Mouse (Mus musculus) kidney, embryonic 15.5 days (tissue): ENCODE measurements around the gene Slc22a23. TPM values are rescaled to one million over a fixed set of nuclear protein-coding genes. Genes with fewer than 3 reads are reported as not detected.

Experiments used
- ATAC-seq: fragments of 200-750 bp; cut with Nextera tagmentation; replicated peaks from 2 replicates; pipeline ENCODE4 v1.8.0; 2017; ENCODE audit warnings: moderate TSS enrichment; ENCODE audit not compliant: low FRiP score
- H3K27ac ChIP-seq: fragments of 300-500 bp; sonication (generic); 2 replicates; pipeline ENCODE4 v1.5.1; 2015; ENCODE audit warnings: mild to moderate bottlenecking, inconsistent platforms
- H3K27me3 ChIP-seq: fragments of 300-500 bp; sonication (generic); 2 replicates; pipeline ENCODE4 v1.6.1; 2015; ENCODE audit warnings: inconsistent platforms
- H3K36me3 ChIP-seq: fragments of 300-500 bp; sonication (generic); 2 replicates; pipeline ENCODE4 v1.6.1; 2015; ENCODE audit warnings: inconsistent platforms
- H3K4me1 ChIP-seq: fragments of 300-500 bp; sonication (generic); 2 replicates; pipeline ENCODE4 v1.6.1; 2015; ENCODE audit warnings: inconsistent platforms
- H3K4me2 ChIP-seq: fragments of 300-500 bp; sonication (generic); 2 replicates; pipeline ENCODE4 v1.6.1; 2015; ENCODE audit warnings: moderate library complexity, mild to moderate bottlenecking, inconsistent platforms
- H3K4me3 ChIP-seq: fragments of 300-500 bp; sonication (generic); replicated peaks from 2 replicates; pipeline ENCODE4 v1.5.1; 2015; ENCODE audit warnings: mild to moderate bottlenecking, inconsistent platforms
- H3K9ac ChIP-seq: fragments of 300-500 bp; sonication (generic); 2 replicates; pipeline ENCODE4 v1.6.1; 2015; ENCODE audit warnings: mild to moderate bottlenecking, inconsistent platforms
- H3K9me3 ChIP-seq: fragments of 300-500 bp; sonication (generic); replicated peaks from 2 replicates; pipeline ENCODE4 v1.6.1; 2016; ENCODE audit warnings: inconsistent platforms
- WGBS: fragments of 180-500 bp; shearing (Covaris S2); methylation state at CpG from one replicate; pipeline ENCODE4 v1.1.7; 2015; ENCODE audit warnings: mixed read lengths; 5-methylcytosine and 5-hydroxymethylcytosine counted together
- polyA plus RNA-seq: library from polyadenylated mRNA; unstranded; fragments of >200 nt; fragmentation: Nextera tagmentation; extraction: Ambion mirVana; gene quantifications from 2 replicates; pipeline ENCODE4 v1.2.1, GENCODE M21; 2015

Slc22a23 gene
- polyA plus RNA-seq, 1 experiment from 2014 or later = 2.4 TPM

DNA sequence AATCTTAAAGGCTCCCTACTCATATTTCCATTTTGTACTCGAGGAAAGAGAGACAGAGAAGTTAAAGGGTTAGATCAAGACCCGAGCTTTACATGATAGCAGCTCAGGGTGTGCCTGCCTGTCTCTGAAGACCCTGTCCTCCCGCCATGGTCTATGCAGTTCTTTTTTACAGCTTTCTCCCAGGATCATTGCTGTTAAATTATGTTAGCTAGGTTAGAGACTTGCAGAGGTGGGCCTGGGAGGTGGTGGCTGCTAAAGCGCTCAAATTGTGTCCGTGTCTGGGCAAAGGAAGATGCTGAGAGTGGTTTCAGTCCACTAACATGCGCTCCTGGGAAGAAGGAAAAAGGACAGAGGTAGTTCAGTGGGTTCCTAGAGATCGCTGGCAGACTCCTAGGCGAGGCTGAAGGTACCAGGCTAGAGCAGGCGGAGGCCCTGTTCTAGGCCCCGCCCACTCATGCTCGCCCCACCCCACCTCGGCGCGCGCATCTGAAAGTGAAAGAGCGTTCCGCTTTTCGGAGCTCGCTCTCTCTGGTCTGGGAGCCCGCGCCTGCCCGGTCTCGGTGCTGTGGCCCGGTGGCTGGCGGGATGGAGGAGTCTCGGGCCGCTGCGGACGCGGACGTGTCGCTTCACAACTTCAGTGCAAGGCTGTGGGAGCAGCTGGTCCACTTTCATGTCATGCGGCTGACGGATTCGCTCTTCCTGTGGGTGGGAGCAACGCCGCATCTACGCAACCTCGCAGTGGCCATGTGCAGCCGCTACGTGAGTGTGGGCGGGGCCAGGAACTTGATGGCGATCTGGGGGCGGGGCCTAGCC lies 182.3 kb downstream of the Slc22a23 start, which contains the start of gene Psmg4:
TSS of gene Psmg4 (plus strand) at position 474 of the 813 bp plus-strand sequence.
- peak within 1 kb of the TSS; percentile 99 for H3K27ac ChIP-seq
- peak within 1 kb of the TSS; percentile 73 for H3K4me2 ChIP-seq
- no peaks in the 10 kb centered on the region for H3K9me3 ChIP-seq
- peak within 1 kb of the TSS; percentile 63 for H3K9ac ChIP-seq
- peaks cover 10% of the 10 kb centered on the region for H3K36me3 ChIP-seq
- H3K4me3 ChIP-seq = peak within 1 kb of the TSS; percentile 88
- WGBS = 2% methylated on average over 44 of the region's 44 CpGs
- peak; percentile 97 for ATAC-seq
- peaks cover 14% of the 10 kb centered on the region for H3K4me1 ChIP-seq
- no peaks in the 10 kb centered on the region for H3K27me3 ChIP-seq

DNA sequence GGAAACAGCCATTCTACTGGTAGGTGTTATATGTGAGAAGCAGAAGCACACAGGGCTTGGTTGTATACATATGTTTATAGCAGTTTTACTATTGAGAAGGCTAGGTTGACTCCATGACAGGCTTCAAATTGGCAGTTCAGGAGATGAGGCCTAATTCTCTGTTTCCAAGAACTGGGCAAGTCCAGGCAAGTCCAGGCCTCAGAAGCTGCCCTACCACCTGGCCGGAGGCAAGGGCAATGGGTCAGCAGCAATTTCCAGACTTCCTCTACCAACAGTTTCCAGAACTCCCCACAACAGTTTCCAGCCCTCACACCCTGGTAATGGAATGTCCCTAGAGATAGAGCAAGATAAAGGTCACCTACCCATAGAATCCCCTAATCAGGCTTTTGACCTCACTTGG lies 185.1 kb downstream of the Slc22a23 start:
- Histone ChIP-seq H3K9ac (no peak overlapping the region), H3K9me3 (no peaks in the 10 kb centered on the region), H3K27me3 (no peaks in the 10 kb centered on the region), H3K4me3 (no peak overlapping the region), H3K36me3 (no peaks in the 10 kb centered on the region), H3K27ac (no peak overlapping the region), H3K4me1 (peaks cover 14% of the 10 kb centered on the region), H3K4me2 (no peak overlapping the region)
- 88% methylated on average over 1 of the region's 1 CpGs for WGBS
- ATAC-seq = no peak

DNA sequence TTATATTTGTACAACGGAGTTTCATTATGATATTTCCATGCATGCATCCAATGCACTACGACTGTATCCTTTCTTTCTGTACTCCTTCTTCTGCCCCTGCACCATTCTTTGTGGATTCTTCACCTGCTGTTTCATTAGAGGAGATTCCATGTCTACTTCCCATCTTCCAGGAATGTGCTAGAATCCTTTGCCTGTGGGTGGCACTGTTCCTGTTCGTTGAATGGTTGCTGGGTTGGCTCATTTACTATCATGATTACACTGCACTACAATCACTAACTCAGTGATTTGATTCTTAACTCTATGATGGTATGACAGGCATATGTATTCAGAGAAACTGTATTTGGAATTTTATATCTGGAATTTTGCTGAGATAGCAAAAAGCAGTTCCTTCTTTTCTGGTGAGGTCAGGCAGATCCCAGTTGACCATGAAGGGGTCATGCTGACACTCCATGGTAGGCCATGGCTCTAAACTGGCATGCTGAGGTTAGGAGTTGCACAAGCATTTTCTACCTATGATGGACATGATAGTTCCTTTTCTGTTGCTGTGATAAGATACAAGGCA lies 187.3 kb downstream of the Slc22a23 start:
- ATAC-seq = no peak
- Histone ChIP-seq H3K9ac (no peak overlapping the region), H3K27me3 (no peaks in the 10 kb centered on the region), H3K4me2 (no peak overlapping the region), H3K4me1 (peaks cover 22% of the 10 kb centered on the region), H3K9me3 (no peaks in the 10 kb centered on the region), H3K27ac (no peak overlapping the region), H3K36me3 (no peaks in the 10 kb centered on the region), H3K4me3 (no peak overlapping the region)
- 88% methylated on average over 3 of the region's 3 CpGs for WGBS

DNA sequence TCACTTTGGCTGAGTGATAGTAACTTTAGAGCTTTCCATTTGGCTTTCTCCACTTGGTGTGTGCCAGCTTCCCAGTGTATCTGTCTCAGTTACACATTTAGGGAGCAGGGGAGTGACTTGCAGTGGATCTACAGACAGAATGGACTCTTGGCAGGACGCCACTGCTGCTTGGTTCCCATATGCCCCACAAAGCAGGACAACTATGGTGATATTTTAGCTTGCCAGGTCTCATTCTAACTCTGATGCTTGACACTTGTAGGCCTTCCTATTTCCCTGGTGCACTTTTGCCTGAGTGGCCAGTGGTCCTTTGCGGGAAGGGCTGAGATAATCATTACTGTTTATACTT lies 188.2 kb downstream of the Slc22a23 start:
- no peaks in the 10 kb centered on the region for H3K27me3 ChIP-seq
- 60% methylated on average over 2 of the region's 2 CpGs for WGBS
- no peak overlapping the region for H3K4me2 ChIP-seq
- no peak overlapping the region for H3K4me3 ChIP-seq
- no peak overlapping the region for H3K9ac ChIP-seq
- H3K36me3 ChIP-seq = no peaks in the 10 kb centered on the region
- peaks cover 16% of the 10 kb centered on the region for H3K4me1 ChIP-seq
- no peak for ATAC-seq
- no peak overlapping the region for H3K27ac ChIP-seq
- H3K9me3 ChIP-seq = no peaks in the 10 kb centered on the region

DNA sequence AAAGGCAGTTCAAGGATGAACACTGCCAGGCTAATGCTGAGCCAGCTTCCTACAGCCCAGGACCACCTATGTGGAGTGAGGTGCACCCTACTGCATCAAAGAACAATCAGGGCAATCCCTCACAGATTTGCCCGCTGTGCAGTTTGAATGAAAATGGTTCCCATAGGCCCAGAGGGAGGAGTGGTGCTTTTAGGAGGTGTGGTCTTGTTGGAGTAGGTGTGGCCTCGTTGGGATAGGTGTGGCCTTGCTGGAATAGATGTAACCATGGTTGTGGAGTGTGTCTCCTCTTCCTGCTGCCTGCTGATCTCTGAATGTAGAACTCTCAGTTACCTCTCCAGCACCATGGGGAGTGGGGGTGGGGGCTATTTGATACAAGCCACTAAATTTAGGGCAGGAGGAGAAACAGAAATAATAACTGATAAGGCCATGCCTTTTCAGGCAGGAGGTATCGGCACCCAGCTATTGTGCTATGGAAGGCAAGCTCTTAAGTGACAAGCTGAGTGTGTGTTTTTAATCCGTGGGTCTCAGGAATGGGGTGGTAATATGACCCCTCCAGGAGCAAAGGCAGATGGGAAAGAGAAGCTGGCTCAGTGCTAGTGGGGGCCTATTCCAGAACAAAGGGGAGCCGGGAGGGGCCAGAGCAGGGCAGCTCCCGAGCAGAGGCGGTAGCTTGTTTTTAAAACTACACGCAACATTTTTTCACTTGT lies 188.7 kb downstream of the Slc22a23 start:
- ATAC-seq = peak; percentile 41; the same call in 1 of the 2 replicates
- WGBS = 62% methylated on average over 8 of the region's 8 CpGs
- H3K9ac ChIP-seq = no peak overlapping the region
- H3K4me2 ChIP-seq = no peak overlapping the region
- no peaks in the 10 kb centered on the region for H3K36me3 ChIP-seq
- H3K27me3 ChIP-seq = no peaks in the 10 kb centered on the region
- H3K4me3 ChIP-seq = no peak overlapping the region
- H3K27ac ChIP-seq = no peak overlapping the region
- H3K4me1 ChIP-seq = peaks cover 16% of the 10 kb centered on the region
- H3K9me3 ChIP-seq = no peaks in the 10 kb centered on the region

DNA sequence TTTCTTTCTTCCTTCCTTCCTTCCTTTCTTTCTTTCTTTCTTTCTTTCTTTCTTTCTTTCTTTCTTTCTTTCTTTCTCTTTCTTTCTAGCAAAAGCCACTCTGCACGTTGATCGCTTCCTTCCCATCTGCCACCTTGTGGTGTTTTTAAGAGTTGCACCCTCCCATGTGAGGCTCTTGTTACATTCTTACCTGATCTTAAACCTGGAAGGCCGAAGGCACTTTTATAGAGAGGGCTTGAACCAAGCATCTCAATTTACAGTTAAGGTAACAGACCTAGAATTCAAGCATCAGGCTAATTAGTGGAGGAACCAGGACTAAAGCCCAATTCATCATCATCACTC lies 190.1 kb downstream of the Slc22a23 start:
- Histone ChIP-seq H3K4me1 (peaks cover 24% of the 10 kb centered on the region), H3K27ac (0 out of 2 replicates have a peak overlapping the region, but pooled peaks have one; percentile 45), H3K4me2 (peak overlapping the region; percentile 40), H3K9ac (no peak overlapping the region), H3K27me3 (no peaks in the 10 kb centered on the region), H3K9me3 (no peaks in the 10 kb centered on the region), H3K36me3 (no peaks in the 10 kb centered on the region), H3K4me3 (peak overlapping the region; percentile 20; the same call in 1 of the 2 replicates)
- no peak for ATAC-seq
- 33% methylated on average over 3 of the region's 3 CpGs for WGBS

DNA sequence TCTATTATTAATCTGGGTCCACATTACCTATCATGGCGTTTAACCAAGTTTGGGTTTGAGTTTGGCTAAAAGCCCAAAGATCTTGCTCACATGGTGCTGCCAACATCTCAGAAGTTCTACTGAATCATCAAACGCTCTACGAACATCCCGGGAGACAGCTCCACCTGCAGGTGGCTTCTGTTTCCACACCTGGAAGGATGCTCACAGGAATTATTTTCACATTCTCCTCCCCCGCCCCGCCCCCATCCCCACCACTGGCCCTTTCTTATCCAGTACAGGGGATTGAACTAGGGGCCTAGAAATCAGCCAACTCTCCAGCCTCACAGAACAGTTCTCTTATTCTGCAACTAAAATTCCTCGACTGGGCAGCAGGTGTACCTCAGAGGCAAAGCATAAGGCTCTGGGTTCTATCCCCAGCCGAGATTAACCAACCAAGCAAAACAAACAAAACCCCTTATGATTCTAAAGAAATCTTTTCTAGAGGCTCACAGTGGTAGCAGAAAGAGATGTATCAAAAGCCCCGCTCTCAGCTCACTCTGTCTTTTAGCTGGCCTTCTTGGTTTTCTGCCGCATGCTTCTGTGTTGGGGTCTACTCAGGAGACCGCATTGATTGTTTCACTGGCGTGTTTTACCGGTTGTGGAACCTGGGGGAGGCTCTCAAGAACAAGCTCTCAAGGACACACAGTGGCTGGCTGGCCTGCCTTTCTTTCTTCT lies 190.6 kb downstream of the Slc22a23 start:
- H3K4me3 ChIP-seq = peak overlapping the region; percentile 20; the same call in 1 of the 2 replicates
- ATAC-seq = peak; percentile 27; the same call in 1 of the 2 replicates
- H3K27me3 ChIP-seq = no peaks in the 10 kb centered on the region
- 53% methylated on average over 13 of the region's 13 CpGs for WGBS
- no peaks in the 10 kb centered on the region for H3K9me3 ChIP-seq
- H3K9ac ChIP-seq = no peak overlapping the region
- no peaks in the 10 kb centered on the region for H3K36me3 ChIP-seq
- peaks cover 29% of the 10 kb centered on the region for H3K4me1 ChIP-seq
- H3K27ac ChIP-seq = 0 out of 2 replicates have a peak overlapping the region, but pooled peaks have one; percentile 45
- H3K4me2 ChIP-seq = peak overlapping the region; percentile 40

DNA sequence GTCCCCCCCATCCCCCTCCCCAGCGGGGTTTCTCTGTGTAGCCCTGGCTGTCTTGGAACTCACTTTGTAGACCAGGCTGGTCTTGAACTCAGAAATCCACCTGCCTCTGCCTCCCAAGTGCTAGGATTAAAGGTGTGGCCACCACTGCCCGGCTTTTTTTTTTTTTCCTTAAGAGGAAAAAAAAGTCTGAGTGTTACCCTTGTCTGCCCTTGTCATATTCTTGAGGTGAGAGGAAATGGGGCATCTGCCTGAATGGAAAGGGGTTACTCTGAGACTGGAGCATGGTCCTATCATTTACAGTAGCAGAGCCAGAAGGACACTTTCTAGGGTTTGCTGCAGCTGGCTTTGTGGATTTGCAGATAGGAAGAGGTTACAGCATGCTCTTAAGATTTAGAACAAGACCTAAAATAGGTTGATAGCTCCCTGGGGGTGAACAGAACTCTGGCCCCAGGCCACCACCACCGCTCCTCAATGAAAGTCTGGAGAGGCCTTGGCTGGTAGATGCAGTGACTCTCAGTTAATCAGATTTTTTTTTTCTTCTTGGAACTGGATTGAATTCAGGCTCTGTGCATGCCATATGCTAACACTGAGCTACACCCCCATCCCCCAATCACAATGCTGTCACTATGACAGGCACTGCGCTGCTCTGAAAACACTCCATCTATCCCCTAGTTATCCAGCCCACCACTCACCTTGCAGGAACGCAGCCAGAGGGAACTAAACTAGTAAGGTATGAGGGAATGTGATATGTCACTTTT lies 191.5 kb downstream of the Slc22a23 start:
- H3K9me3 ChIP-seq = no peaks in the 10 kb centered on the region
- H3K4me1 ChIP-seq = peaks cover 38% of the 10 kb centered on the region
- ATAC-seq = no peak
- H3K27ac ChIP-seq = no peak overlapping the region
- H3K9ac ChIP-seq = no peak overlapping the region
- no peak overlapping the region for H3K4me2 ChIP-seq
- WGBS = 76% methylated on average over 5 of the region's 5 CpGs
- no peaks in the 10 kb centered on the region for H3K36me3 ChIP-seq
- H3K27me3 ChIP-seq = no peaks in the 10 kb centered on the region
- H3K4me3 ChIP-seq = no peak overlapping the region

DNA sequence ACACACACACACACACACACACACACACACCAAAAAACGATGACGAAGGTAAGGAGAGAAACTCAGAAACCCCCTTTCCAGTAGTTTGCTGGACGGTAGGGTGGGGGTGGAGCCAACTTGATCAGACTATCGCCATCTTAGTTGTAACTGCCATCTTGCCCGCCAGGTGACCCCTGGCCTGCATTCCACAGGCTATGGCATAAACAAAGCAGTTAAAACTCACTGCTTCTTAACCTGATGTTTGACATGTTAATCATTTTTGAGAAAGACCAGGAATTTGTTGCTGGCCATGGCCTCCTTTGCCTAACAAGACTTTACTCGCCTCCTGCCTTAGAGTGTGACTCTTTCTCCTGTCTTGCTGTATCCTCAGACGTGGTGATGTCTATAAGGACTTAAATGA lies 192.3 kb downstream of the Slc22a23 start:
- Histone ChIP-seq H3K27ac (no peak overlapping the region), H3K27me3 (no peaks in the 10 kb centered on the region), H3K9ac (no peak overlapping the region), H3K4me3 (no peak overlapping the region), H3K4me2 (no peak overlapping the region), H3K9me3 (no peaks in the 10 kb centered on the region), H3K36me3 (no peaks in the 10 kb centered on the region), H3K4me1 (peaks cover 45% of the 10 kb centered on the region)
- ATAC-seq = no peak
- WGBS = 74% methylated on average over 7 of the region's 7 CpGs

DNA sequence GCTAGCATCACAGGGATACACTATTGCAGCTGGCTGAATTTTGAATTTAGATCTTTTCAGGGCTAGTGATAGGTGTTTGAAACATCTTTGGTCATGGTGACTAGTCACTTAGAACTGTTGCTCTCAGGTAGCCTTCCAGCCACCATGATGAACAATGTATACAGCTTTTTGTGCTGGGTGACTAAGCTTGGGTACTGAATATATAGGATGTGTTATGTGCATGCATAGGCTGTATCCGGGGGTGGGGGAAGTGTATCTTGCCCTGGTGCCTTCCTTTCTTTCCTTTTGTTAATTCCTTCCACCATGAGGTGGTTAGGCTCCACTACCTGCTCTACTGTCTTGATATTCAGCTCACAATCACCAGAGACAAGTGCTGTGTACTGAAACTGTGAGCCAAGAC lies 193.6 kb downstream of the Slc22a23 start:
- no peak for ATAC-seq
- no peak overlapping the region for H3K9ac ChIP-seq
- H3K4me1 ChIP-seq = peaks cover 45% of the 10 kb centered on the region
- H3K36me3 ChIP-seq = no peaks in the 10 kb centered on the region
- H3K4me3 ChIP-seq = no peak overlapping the region
- no peaks in the 10 kb centered on the region for H3K27me3 ChIP-seq
- no peaks in the 10 kb centered on the region for H3K9me3 ChIP-seq
- no peak overlapping the region for H3K4me2 ChIP-seq
- WGBS = 86% methylated on average over 1 of the region's 1 CpGs
- H3K27ac ChIP-seq = no peak overlapping the region
